Mouse (Mus musculus) forebrain, embryonic 11.5 days (tissue): Measurements from ENCODE around the gene Myo5c. TPM values are rescaled to one million over a fixed set of nuclear protein-coding genes. Genes with fewer than 3 reads are reported as not detected.

Experiments used
- ATAC-seq: fragments of 200-750 bp; cut with Nextera tagmentation; replicated peaks from 2 replicates; pipeline ENCODE4 v1.8.0; 2017; ENCODE audit warnings: moderate TSS enrichment; ENCODE audit not compliant: low FRiP score
- DNase-seq: peaks from one replicate; pipeline ENCODE4 v3.0.0-alpha.2; 2017; ENCODE audit warnings: low spot score
- H3K27ac ChIP-seq: fragments of 300-500 bp; sonication (generic); 2 replicates; pipeline ENCODE4 v1.5.1; 2014; ENCODE audit warnings: low read depth, low read length
- H3K27me3 ChIP-seq: fragments of 300-500 bp; sonication (generic); 2 replicates; pipeline ENCODE4 v1.6.1; 2014; ENCODE audit warnings: mild to moderate bottlenecking, low read length, mixed read lengths; ENCODE audit not compliant: control insufficient read depth, insufficient read depth
- H3K36me3 ChIP-seq: fragments of 300-500 bp; sonication (generic); 2 replicates; pipeline ENCODE4 v1.6.1; 2014; ENCODE audit warnings: mild to moderate bottlenecking, low read length, moderate library complexity, mixed read lengths; ENCODE audit not compliant: control insufficient read depth, insufficient read depth
- H3K4me1 ChIP-seq: fragments of 300-500 bp; sonication (generic); replicated peaks from 2 replicates; pipeline ENCODE4 v1.6.1; 2014; ENCODE audit warnings: low read length, mixed read lengths; ENCODE audit not compliant: control insufficient read depth, insufficient read depth
- H3K4me2 ChIP-seq: fragments of 300-500 bp; sonication (generic); 2 replicates; pipeline ENCODE4 v1.6.1; 2014; ENCODE audit warnings: low read depth, mild to moderate bottlenecking, low read length, moderate library complexity, mixed read lengths; ENCODE audit not compliant: severe bottlenecking
- H3K4me3 ChIP-seq: fragments of 300-500 bp; sonication (generic); 2 replicates; pipeline ENCODE4 v1.5.1; 2014; ENCODE audit warnings: low read depth, low read length
- H3K9ac ChIP-seq: fragments of 300-500 bp; sonication (generic); 2 replicates; pipeline ENCODE4 v1.6.1; 2014; ENCODE audit warnings: low read length
- H3K9me3 ChIP-seq: fragments of 300-500 bp; sonication (generic); 2 replicates; pipeline ENCODE4 v1.6.1; 2016; ENCODE audit warnings: low read length, mixed read lengths; ENCODE audit not compliant: control insufficient read depth
- WGBS: fragments of 180-500 bp; shearing (Covaris S2); extraction: QIAGEN DNeasy Blood & Tissue Kit; methylation state at CpG from one replicate; pipeline ENCODE4 v1.1.7; 2014; 5-methylcytosine and 5-hydroxymethylcytosine counted together
- polyA plus RNA-seq: library from polyadenylated mRNA; unstranded; fragments of >200 nt; fragmentation: Nextera tagmentation; extraction: Ambion mirVana; gene quantifications from 2 replicates; pipeline ENCODE4 v1.2.1, GENCODE M21; 2014

The Myo5c gene
- polyA plus RNA-seq, 1 experiment from 2014 or later, result 0.72 TPM

DNA sequence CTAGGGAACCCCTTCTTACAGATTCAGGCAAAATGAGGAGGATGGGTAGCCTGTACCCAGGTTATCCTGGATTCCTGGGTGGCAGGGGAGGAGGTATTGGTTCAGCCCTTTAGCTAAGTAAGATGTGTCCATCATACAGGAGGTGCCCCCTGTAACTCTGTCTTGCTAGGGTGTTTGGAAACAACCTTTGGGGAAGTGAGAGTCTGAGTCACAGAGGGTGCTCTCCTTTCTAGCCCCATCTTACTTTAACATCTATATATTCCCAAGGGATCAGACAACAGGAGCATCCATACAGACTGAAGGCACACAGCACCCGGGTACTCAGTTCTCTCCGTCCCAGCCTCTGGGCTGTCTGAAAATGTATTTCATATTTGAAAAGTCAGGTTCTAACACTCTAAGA, 50.4 kb downstream of the Myo5c start:
- H3K4me2 ChIP-seq, result no peak overlapping the region
- H3K9me3 ChIP-seq, result no peaks in the 10 kb centered on the region
- H3K4me3 ChIP-seq, result no peak overlapping the region
- H3K27me3 ChIP-seq, result no peaks in the 10 kb centered on the region
- no peak overlapping the region for H3K9ac ChIP-seq
- no peaks in the 10 kb centered on the region for H3K36me3 ChIP-seq
- H3K4me1 ChIP-seq, result no peaks in the 10 kb centered on the region
- WGBS, result 84% methylated on average over 2 of the region's 2 CpGs
- ATAC-seq (no peak), DNase-seq (no peak)
- no peak overlapping the region for H3K27ac ChIP-seq

DNA sequence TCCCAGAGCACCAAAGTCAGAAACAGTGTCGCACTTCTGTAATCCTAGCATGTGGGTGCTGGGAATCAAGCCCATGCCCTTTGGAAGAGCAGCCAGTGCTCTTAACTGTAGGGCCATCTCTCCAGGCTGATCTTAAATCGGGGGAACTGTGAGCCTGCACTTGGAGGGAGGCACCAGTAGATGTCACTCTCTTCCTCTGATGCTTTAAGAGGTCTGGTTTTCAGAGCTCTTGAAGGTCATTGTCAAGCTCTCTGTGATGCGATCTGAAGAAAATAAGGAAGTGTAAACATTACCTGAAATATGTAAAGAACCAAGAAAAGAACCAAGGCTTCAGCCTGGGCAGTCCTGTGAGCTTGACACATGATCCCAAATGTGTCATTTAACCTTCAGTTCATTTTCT, 51.0 kb downstream of the Myo5c start:
- H3K9ac ChIP-seq, result no peak overlapping the region
- no peaks in the 10 kb centered on the region for H3K36me3 ChIP-seq
- H3K4me2 ChIP-seq, result no peak overlapping the region
- no peak for ATAC-seq
- no peak overlapping the region for H3K4me3 ChIP-seq
- H3K9me3 ChIP-seq, result no peaks in the 10 kb centered on the region
- DNase-seq, result no peak
- no peaks in the 10 kb centered on the region for H3K4me1 ChIP-seq
- 26% methylated on average over 3 of the region's 3 CpGs for WGBS
- H3K27ac ChIP-seq, result no peak overlapping the region
- no peaks in the 10 kb centered on the region for H3K27me3 ChIP-seq

DNA sequence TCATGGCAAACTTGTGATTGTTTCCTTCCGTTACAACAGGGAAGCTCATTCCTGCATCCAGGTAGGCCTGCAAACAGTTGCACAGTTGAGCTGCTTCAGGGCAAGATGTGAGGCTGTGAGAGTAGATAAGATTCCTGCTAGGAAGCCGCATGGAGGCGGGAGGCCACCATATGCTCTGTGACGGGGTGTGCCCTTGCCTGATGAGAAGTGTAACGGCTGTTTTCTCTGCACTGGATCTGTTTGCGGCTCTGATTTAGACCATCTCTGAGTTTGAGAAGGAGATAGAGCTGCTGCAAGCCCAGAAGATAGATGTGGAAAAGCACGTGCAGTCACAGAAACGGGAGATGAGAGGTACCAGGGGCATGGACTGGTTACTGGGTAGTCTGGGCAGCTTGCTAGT, 51.8 kb downstream of the Myo5c start:
- ATAC-seq (no peak), DNase-seq (no peak)
- no peaks in the 10 kb centered on the region for H3K27me3 ChIP-seq
- H3K27ac ChIP-seq, result no peak overlapping the region
- H3K9me3 ChIP-seq, result no peaks in the 10 kb centered on the region
- no peak overlapping the region for H3K4me3 ChIP-seq
- no peak overlapping the region for H3K4me2 ChIP-seq
- no peak overlapping the region for H3K9ac ChIP-seq
- H3K4me1 ChIP-seq, result no peaks in the 10 kb centered on the region
- 85% methylated on average over 8 of the region's 8 CpGs for WGBS
- no peaks in the 10 kb centered on the region for H3K36me3 ChIP-seq

- no peaks in the 10 kb centered on the region for H3K27me3 ChIP-seq
- no peak overlapping the region for H3K4me3 ChIP-seq
- WGBS, result 76% methylated on average over 6 of the region's 6 CpGs
- no peak overlapping the region for H3K9ac ChIP-seq
- no peaks in the 10 kb centered on the region for H3K36me3 ChIP-seq
- no peak for DNase-seq
- no peak overlapping the region for H3K27ac ChIP-seq
- H3K9me3 ChIP-seq, result no peaks in the 10 kb centered on the region
- no peak for ATAC-seq
- no peak overlapping the region for H3K4me2 ChIP-seq
- H3K4me1 ChIP-seq, result no peaks in the 10 kb centered on the region
Measured at GRCm38 (mm10) chr9:75285363-75285762, 53.5 kb downstream of the Myo5c start.

DNA sequence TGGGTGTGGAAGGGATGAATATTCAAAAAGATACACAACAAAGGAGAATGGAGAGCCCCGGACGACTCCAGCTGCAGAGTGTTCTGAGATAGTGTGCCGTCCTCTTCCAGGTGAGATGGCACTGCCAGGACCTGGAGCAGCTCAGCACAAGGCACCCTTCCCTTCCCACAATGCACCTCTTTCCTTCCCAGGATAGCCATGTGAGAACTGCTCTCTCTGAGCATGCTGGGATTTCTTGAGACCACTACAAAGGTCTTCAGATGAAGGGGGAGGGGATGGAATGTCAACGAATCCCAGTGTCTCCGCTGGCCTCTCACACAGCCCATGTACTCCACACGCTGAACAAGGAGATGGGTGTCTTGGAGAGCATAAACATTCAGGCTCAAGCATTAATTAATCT, 55.8 kb downstream of the Myo5c start:
- Histone ChIP-seq H3K27ac (no peak overlapping the region), H3K4me2 (no peak overlapping the region), H3K36me3 (no peaks in the 10 kb centered on the region), H3K4me1 (no peaks in the 10 kb centered on the region), H3K27me3 (no peaks in the 10 kb centered on the region), H3K9ac (no peak overlapping the region), H3K9me3 (no peaks in the 10 kb centered on the region), H3K4me3 (no peak overlapping the region)
- ATAC-seq (no peak), DNase-seq (no peak)
- 80% methylated on average over 6 of the region's 6 CpGs for WGBS

DNA sequence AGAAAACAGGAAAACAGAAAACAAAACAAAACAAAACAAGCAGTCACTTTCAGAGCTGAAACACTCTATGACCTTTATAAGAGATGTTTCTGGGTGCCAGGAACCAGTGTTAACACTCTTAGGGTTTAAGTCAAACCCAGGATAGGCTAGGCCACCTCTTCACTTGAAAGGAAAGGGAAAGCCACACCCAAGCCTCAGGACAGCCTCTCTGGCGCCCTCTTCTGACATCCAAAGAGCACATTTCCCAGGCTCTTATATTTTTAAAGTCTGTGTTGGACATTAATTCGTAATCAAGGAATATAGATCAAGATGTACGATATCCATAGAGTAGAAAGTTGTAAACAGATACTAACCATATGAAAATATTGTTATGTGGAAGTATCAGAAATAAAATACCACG, 57.7 kb downstream of the Myo5c start:
- ATAC-seq, result no peak
- WGBS, result 53% methylated on average over 4 of the region's 4 CpGs

GRCm38 (mm10) chr9:75299342-75299741, 67.5 kb downstream of the Myo5c start:
- H3K4me3 ChIP-seq, result no peak overlapping the region
- no peak for ATAC-seq

More for the DNA sequence above, 57.7 kb downstream of the Myo5c start:
- Histone ChIP-seq H3K9ac (no peak overlapping the region), H3K27me3 (no peaks in the 10 kb centered on the region), H3K4me2 (no peak overlapping the region), H3K4me1 (0 out of 2 replicates have a peak, but pooled peaks cover 2% of the 10 kb centered on the region), H3K4me3 (no peak overlapping the region), H3K27ac (no peak overlapping the region), H3K36me3 (no peaks in the 10 kb centered on the region), H3K9me3 (no peaks in the 10 kb centered on the region)
- DNase-seq, result no peak

GRCm38 (mm10) chr9:75303033-75303432, 71.2 kb downstream of the Myo5c start:
- 89% methylated on average over 2 of the region's 2 CpGs for WGBS
- no peak overlapping the region for H3K27ac ChIP-seq
- ATAC-seq, result no peak
- no peak overlapping the region for H3K4me2 ChIP-seq
- no peaks in the 10 kb centered on the region for H3K27me3 ChIP-seq
- no peaks in the 10 kb centered on the region for H3K9me3 ChIP-seq
- DNase-seq, result no peak
- no peak overlapping the region for H3K9ac ChIP-seq
- no peak overlapping the region for H3K4me3 ChIP-seq
- no peaks in the 10 kb centered on the region for H3K36me3 ChIP-seq
- no peaks in the 10 kb centered on the region for H3K4me1 ChIP-seq

More at GRCm38 (mm10) chr9:75299342-75299741, 67.5 kb downstream of the Myo5c start:
- H3K9me3 ChIP-seq, result no peaks in the 10 kb centered on the region
- no peak overlapping the region for H3K4me2 ChIP-seq
- WGBS, result 81% methylated on average over 2 of the region's 2 CpGs
- no peaks in the 10 kb centered on the region for H3K36me3 ChIP-seq
- no peak overlapping the region for H3K27ac ChIP-seq
- DNase-seq, result no peak
- H3K4me1 ChIP-seq, result no peaks in the 10 kb centered on the region
- H3K9ac ChIP-seq, result no peak overlapping the region
- H3K27me3 ChIP-seq, result no peaks in the 10 kb centered on the region

DNA sequence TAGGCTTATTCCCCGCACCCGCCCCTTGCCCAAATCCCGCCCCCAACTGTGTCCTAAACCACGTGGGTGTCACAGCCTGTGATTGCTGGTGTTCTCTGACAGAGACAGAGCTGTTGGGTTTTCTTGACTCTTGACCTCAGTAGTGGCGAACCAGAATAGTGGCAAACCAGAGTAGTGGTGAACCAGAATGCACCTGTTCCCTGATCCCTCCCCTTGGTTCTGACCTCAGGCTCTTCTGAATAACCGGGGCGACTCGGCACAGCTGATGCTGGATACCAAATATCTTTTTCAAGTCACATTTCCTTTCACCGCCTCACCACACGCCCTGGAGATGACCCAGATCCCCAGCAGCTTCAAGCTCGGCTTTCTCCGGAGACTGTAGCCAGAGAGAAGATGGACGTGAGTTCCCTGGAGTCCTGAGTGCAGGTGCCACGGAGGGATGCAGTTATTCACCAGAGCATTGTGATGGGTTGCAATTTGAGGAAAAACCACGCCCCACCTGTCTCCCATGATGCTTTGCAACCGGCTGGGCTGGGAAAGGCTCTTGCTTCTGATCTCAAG, 72.0 kb downstream of the Myo5c start:
- Histone ChIP-seq H3K4me2 (peak overlapping the region; percentile 21; the same call in 1 of the 2 replicates), H3K27ac (no peak overlapping the region), H3K9me3 (no peaks in the 10 kb centered on the region), H3K4me3 (peak overlapping the region; percentile 6; the same call in 1 of the 2 replicates), H3K27me3 (no peaks in the 10 kb centered on the region), H3K36me3 (no peaks in the 10 kb centered on the region), H3K4me1 (no peaks in the 10 kb centered on the region), H3K9ac (no peak overlapping the region)
- 35% methylated on average over 16 of the region's 16 CpGs for WGBS
- ATAC-seq, result peak; percentile 42; the same call in 1 of the 2 replicates
- no peak for DNase-seq
